Mouse (Mus musculus): ENCODE measurements around the gene Lyzl4.

- TF ChIP-seq CTCF (IDR thresholded peaks at IDR 0.05; ENCODE audit: low read depth, low read length) (no peak), POLR2A (IDR thresholded peaks at IDR 0.05; ENCODE audit: insufficient read depth, low read length) (no peak), EP300 (IDR thresholded peaks at IDR 0.05; ENCODE audit: insufficient read depth, low read depth, low read length) (no peak)
These were observed 113.1 kb downstream of the Lyzl4 start for GRCm38 (mm10) chr9:121528605-121529357.

Measured in ES-Bruce4 (cell line).